Mouse (Mus musculus): ENCODE data around the gene Atp8b2. TPM values are rescaled to one million over a fixed set of nuclear protein-coding genes. Genes with fewer than 3 reads are reported as not detected.

The Atp8b2 gene
- polyA plus RNA-seq, 1 experiment: 21.9 TPM

GRCm38 (mm10) chr3:89892517-89893106 is 70.7 kb downstream of the Atp8b2 start:
- H3K4me1 ChIP-seq (ENCODE audit: control insufficient read depth, insufficient read depth, low read length): no peaks in the 10 kb centered on the region
- no peak for TF ChIP-seq POLR2A (IDR thresholded peaks at IDR 0.05; ENCODE audit: low read depth, low read length)
- no peak for TF ChIP-seq CTCF (conservative IDR thresholded peaks at IDR 0.05; ENCODE audit: insufficient read depth, insufficient read length, low read depth, low read length)
- H3K4me3 ChIP-seq (ENCODE audit: insufficient read depth, low read depth, low read length): no peak overlapping the region
- no peaks in the 10 kb centered on the region for H3K36me3 ChIP-seq (ENCODE audit: control insufficient read depth, insufficient read depth, low read length)
- WGBS: 87% methylated on average over 5 of the region's 5 CpGs
- H3K27ac ChIP-seq (ENCODE audit: insufficient read depth, low read depth, low read length): no peak overlapping the region
- H3K27me3 ChIP-seq (replicated peaks; ENCODE audit: control insufficient read depth, insufficient read depth, low read length): no peaks in the 10 kb centered on the region
- DNase-seq: no peak

- TF ChIP-seq POLR2A (IDR thresholded peaks at IDR 0.05; ENCODE audit: low read depth, low read length) (no peak), CTCF (conservative IDR thresholded peaks at IDR 0.05; ENCODE audit: insufficient read depth, insufficient read length, low read depth, low read length) (no peak)
- DNase-seq: no peak
- H3K27ac ChIP-seq (ENCODE audit: insufficient read depth, low read depth, low read length): no peak overlapping the region
Measured at GRCm38 (mm10) chr3:89891696-89892095, 71.6 kb downstream of the Atp8b2 start.

GRCm38 (mm10) chr3:89889841-89890430 is 73.4 kb downstream of the Atp8b2 start:
- DNase-seq: no peak
- no peak for TF ChIP-seq POLR2A (IDR thresholded peaks at IDR 0.05; ENCODE audit: low read depth, low read length)
- TF ChIP-seq CTCF (conservative IDR thresholded peaks at IDR 0.05; ENCODE audit: insufficient read depth, insufficient read length, low read depth, low read length): no peak
- Histone ChIP-seq H3K4me3 (ENCODE audit: insufficient read depth, low read depth, low read length) (no peak overlapping the region), H3K4me1 (ENCODE audit: control insufficient read depth, insufficient read depth, low read length) (no peaks in the 10 kb centered on the region), H3K27ac (ENCODE audit: insufficient read depth, low read depth, low read length) (no peak overlapping the region), H3K36me3 (ENCODE audit: control insufficient read depth, insufficient read depth, low read length) (no peaks in the 10 kb centered on the region), H3K27me3 (replicated peaks; ENCODE audit: control insufficient read depth, insufficient read depth, low read length) (no peaks in the 10 kb centered on the region)
- WGBS: 26% methylated on average over 8 of the region's 8 CpGs

More at GRCm38 (mm10) chr3:89891696-89892095, 71.6 kb downstream of the Atp8b2 start:
- Histone ChIP-seq H3K4me3 (ENCODE audit: insufficient read depth, low read depth, low read length) (no peak overlapping the region), H3K4me1 (ENCODE audit: control insufficient read depth, insufficient read depth, low read length) (no peaks in the 10 kb centered on the region), H3K36me3 (ENCODE audit: control insufficient read depth, insufficient read depth, low read length) (no peaks in the 10 kb centered on the region), H3K27me3 (replicated peaks; ENCODE audit: control insufficient read depth, insufficient read depth, low read length) (no peaks in the 10 kb centered on the region)

Other genes starting within 250 kb of the Atp8b2 start
- gene Adar, start 248.5 kb downstream of the Atp8b2 start, polyA plus RNA-seq (2012; rRNA removed): 20.5 and 22.0 TPM in 2 replicates
- gene Chrnb2, start 198.9 kb downstream of the Atp8b2 start, polyA plus RNA-seq (2012; rRNA removed): 1.6 and 1.8 TPM in 2 replicates
- gene Ube2q1, start 189.9 kb downstream of the Atp8b2 start, polyA plus RNA-seq (2012; rRNA removed): 24.7 and 27.2 TPM in 2 replicates
- gene She, start 132.1 kb downstream of the Atp8b2 start, polyA plus RNA-seq (2012; rRNA removed): 3.3 and 4.1 TPM in 2 replicates
- gene Il6ra, start 50.3 kb downstream of the Atp8b2 start, polyA plus RNA-seq (2012; rRNA removed): 3.2 and 4.1 TPM in 2 replicates
- 130 and 138 TPM in 2 replicates for gene Hax1, start 35.3 kb upstream of the Atp8b2 start, polyA plus RNA-seq (2012; rRNA removed)
- gene 4933434E20Rik, start 88.1 kb upstream of the Atp8b2 start, polyA plus RNA-seq (2012; rRNA removed): 53.0 and 56.2 TPM in 2 replicates
- gene Ubap2l, start 89.1 kb upstream of the Atp8b2 start, polyA plus RNA-seq (2012; rRNA removed): 105 and 108 TPM in 2 replicates
- gene Tpm3, start 109.1 kb upstream of the Atp8b2 start, polyA plus RNA-seq (2012; rRNA removed): 75.5 and 95.4 TPM in 2 replicates
- gene Nup210l, start 140.6 kb upstream of the Atp8b2 start, polyA plus RNA-seq (2012; rRNA removed): 0.12 and 0.14 TPM in 2 replicates